Mouse (Mus musculus) heart, embryonic 11.5 days (tissue): ENCODE results near the gene Fgf16. TPM values are rescaled to one million over a fixed set of nuclear protein-coding genes. Genes with fewer than 3 reads are reported as not detected.

Source experiments
- ATAC-seq: fragments of 200-750 bp; cut with Nextera tagmentation; replicated peaks from 2 replicates; pipeline ENCODE4 v1.8.0; 2017; ENCODE audit warnings: moderate library complexity; ENCODE audit not compliant: insufficient number of reproducible peaks, low FRiP score, low TSS enrichment
- H3K27ac ChIP-seq: fragments of 300-500 bp; sonication (generic); 2 replicates; pipeline ENCODE4 v1.5.1; 2014; ENCODE audit warnings: mild to moderate bottlenecking, low read depth, low read length
- H3K27me3 ChIP-seq: fragments of 300-500 bp; sonication (generic); 2 replicates; pipeline ENCODE4 v1.6.1; 2014; ENCODE audit warnings: mild to moderate bottlenecking, low read length, mixed read lengths; ENCODE audit not compliant: control insufficient read depth, insufficient read depth
- H3K36me3 ChIP-seq: fragments of 300-500 bp; sonication (generic); 2 replicates; pipeline ENCODE4 v1.6.1; 2014; ENCODE audit warnings: mild to moderate bottlenecking, low read length, moderate library complexity, mixed read lengths; ENCODE audit not compliant: control insufficient read depth, insufficient read depth
- H3K4me1 ChIP-seq: fragments of 300-500 bp; sonication (generic); 2 replicates; pipeline ENCODE4 v1.6.1; 2014; ENCODE audit warnings: low read length; ENCODE audit not compliant: control insufficient read depth, insufficient read depth
- H3K4me2 ChIP-seq: fragments of 300-500 bp; sonication (generic); 2 replicates; pipeline ENCODE4 v1.6.1; 2014; ENCODE audit warnings: mild to moderate bottlenecking, moderate library complexity
- H3K4me3 ChIP-seq: fragments of 300-500 bp; sonication (generic); 2 replicates; pipeline ENCODE4 v1.5.1; 2014; ENCODE audit warnings: low read depth, low read length
- H3K9ac ChIP-seq: fragments of 300-500 bp; sonication (generic); 2 replicates; pipeline ENCODE4 v1.6.1; 2014; ENCODE audit warnings: mild to moderate bottlenecking, low read depth, low read length, moderate library complexity
- H3K9me3 ChIP-seq: fragments of 300-500 bp; sonication (generic); replicated peaks from 2 replicates; pipeline ENCODE4 v1.6.1; 2016; ENCODE audit warnings: low read length; ENCODE audit not compliant: control insufficient read depth
- WGBS: fragments of 180-500 bp; shearing (Covaris S2); extraction: QIAGEN DNeasy Blood & Tissue Kit; methylation state at CpG from one replicate; pipeline ENCODE4 v1.1.7; 2014; ENCODE audit not compliant: insufficient replicate concordance; 5-methylcytosine and 5-hydroxymethylcytosine counted together
- polyA plus RNA-seq: library from polyadenylated mRNA; unstranded; fragments of >200 nt; fragmentation: Nextera tagmentation; extraction: Ambion mirVana; gene quantifications from 2 replicates; pipeline ENCODE4 v1.2.1, GENCODE M21; 2014

The Fgf16 gene
- polyA plus RNA-seq = not detected in 2 replicates

DNA sequence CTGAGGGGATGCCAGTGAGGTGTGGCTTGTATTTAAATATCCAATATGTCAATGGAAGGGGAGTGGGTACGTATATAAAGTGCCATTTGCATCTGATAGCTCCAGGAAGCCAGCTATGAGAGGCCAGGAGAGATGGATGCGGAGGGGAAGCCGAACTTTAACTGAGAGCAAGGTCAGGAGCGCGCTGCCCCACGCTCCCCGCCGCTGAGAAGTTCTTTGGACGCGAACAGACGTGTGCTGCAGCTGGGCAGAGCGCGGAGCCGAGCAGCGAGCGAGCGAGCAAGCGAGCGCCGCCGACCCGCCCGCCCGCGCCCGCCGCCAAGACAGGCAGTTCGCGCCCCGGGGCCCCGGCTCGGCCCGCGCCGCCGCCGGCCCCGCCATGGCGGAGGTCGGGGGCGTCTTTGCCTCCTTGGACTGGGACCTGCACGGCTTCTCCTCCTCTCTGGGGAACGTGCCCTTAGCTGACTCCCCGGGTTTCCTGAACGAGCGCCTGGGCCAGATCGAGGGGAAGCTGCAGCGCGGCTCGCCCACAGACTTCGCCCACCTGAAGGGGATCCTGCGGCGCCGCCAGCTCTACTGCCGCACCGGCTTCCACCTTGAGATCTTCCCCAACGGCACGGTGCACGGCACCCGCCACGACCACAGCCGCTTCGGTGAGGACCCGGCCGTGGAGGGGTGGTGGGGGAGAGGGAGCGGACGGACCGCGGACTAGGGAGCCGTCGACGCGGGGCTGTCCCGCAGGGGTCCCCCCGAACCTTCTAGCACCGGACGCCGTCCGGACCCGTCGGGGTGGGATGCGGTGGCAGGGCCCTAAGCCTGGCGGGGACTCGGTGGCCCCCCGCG lies at the start of gene Fgf16:
TSS of gene Fgf16 (plus strand) at position 118 of the 843 bp plus-strand sequence.
- peak within 1 kb of the TSS; percentile 46 for H3K4me3 ChIP-seq
- 11% methylated on average over 75 of the region's 86 CpGs for WGBS
- H3K27me3 ChIP-seq = peaks cover 33% of the 10 kb centered on the region
- no peak within 1 kb of the TSS for H3K27ac ChIP-seq
- no peaks in the 10 kb centered on the region for H3K36me3 ChIP-seq
- ATAC-seq = no peak
- no peaks in the 10 kb centered on the region for H3K9me3 ChIP-seq
- H3K9ac ChIP-seq = no peak within 1 kb of the TSS
- H3K4me2 ChIP-seq = peak within 1 kb of the TSS; percentile 72
- peaks cover 3% of the 10 kb centered on the region; the same call in 1 of the 2 replicates for H3K4me1 ChIP-seq

DNA sequence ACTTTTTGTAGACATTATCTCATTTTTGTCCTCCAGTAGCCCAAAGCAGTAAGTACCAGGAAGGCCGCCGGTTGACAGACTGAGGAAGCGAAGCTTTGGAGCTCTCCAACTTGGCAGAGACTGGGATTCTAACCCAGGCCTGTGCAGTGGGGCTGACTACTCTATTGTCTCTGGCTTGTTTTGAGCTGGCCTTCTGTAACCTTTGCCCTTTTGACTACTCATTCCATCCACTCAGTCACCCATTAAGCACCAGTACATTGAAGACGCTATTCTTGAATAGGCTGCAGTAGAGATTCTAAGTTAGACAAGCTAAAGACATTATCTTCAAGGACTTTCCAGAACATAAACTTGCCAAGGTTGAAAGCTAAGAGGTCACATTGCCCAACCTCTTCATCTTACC lies 49.3 kb upstream of the Fgf16 start:
- Histone ChIP-seq H3K27me3 (no peaks in the 10 kb centered on the region; the same call in 1 of the 2 replicates), H3K9ac (no peak overlapping the region), H3K4me3 (no peak overlapping the region), H3K9me3 (no peaks in the 10 kb centered on the region), H3K4me1 (no peaks in the 10 kb centered on the region), H3K27ac (no peak overlapping the region), H3K4me2 (no peak overlapping the region), H3K36me3 (no peaks in the 10 kb centered on the region)
- no peak for ATAC-seq
- WGBS = 87% methylated on average over 4 of the region's 4 CpGs

DNA sequence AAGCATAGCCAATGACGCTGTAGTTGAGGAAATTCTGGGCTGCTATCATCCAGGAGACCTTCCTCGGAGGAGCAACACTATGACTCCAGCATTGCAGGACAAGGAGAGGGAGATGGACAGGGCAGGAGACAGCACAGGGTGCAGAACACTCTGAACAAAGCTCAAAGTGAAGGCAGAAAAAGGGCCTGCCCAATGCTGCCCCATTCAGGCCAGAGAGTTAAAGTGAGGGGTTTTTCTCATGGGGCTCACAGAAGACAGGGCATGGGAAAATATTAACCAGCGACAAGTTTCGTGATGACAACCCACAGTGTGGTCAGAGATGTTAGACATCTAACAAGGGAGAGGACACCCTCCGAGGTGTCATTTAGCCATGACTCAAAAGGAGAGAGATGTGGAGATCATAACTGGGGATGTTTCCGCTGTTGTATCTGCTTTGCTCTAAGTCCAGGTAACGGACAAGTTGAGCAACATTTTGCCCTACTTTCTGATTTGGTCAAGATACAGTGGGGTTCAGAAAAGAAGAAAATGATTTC lies 48.2 kb upstream of the Fgf16 start:
- 80% methylated on average over 7 of the region's 7 CpGs for WGBS
- no peaks in the 10 kb centered on the region for H3K4me1 ChIP-seq
- no peaks in the 10 kb centered on the region; the same call in 1 of the 2 replicates for H3K27me3 ChIP-seq
- H3K4me2 ChIP-seq = no peak overlapping the region
- no peak overlapping the region for H3K27ac ChIP-seq
- H3K9ac ChIP-seq = no peak overlapping the region
- no peak for ATAC-seq
- H3K36me3 ChIP-seq = no peaks in the 10 kb centered on the region
- no peaks in the 10 kb centered on the region for H3K9me3 ChIP-seq
- no peak overlapping the region for H3K4me3 ChIP-seq

DNA sequence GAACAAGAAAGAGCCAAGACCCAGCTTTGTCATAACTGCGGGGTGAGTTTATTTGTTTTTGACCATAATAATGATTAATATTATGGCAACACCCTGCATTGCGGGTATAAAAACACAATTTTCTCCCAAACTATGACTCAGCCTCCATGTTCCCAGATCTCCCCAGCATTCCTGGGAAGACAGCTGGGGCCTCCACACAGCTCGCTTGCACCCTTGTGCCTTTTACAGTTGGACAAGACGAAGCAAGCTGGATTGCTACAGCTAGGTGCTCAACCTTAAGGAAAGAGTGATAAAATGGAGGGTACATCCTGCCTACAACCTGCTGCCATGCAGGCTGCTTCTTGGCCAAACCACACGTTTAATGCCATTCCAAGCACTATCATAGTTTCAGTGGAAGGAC lies 45.7 kb upstream of the Fgf16 start:
- Histone ChIP-seq H3K36me3 (no peaks in the 10 kb centered on the region), H3K4me3 (no peak overlapping the region), H3K9ac (no peak overlapping the region), H3K27me3 (no peaks in the 10 kb centered on the region; the same call in 1 of the 2 replicates), H3K27ac (no peak overlapping the region), H3K9me3 (no peaks in the 10 kb centered on the region), H3K4me2 (no peak overlapping the region), H3K4me1 (no peaks in the 10 kb centered on the region)
- no peak for ATAC-seq
- 73% methylated on average over 5 of the region's 5 CpGs for WGBS

DNA sequence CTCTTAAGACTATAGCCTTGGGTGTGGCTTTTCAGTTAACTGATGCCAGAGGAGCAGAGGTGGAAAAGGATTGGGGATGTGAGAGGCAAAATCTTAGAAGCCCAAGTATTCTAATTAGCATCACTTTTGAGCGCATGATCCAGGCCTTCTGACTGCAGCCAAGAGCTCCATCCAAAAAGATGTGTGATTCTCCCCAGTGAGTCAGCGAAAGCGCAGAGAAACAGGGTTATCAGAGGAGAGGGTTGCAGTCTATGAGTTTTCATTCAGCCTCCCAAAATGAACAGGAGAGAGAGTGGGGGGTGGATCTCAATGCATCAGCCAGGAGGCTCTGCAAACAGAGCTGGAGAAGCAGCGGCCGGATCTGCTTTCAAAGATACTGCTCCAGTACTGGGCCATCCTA lies 45.1 kb upstream of the Fgf16 start:
- no peak overlapping the region for H3K27ac ChIP-seq
- ATAC-seq = no peak
- H3K27me3 ChIP-seq = no peaks in the 10 kb centered on the region; the same call in 1 of the 2 replicates
- H3K4me1 ChIP-seq = no peaks in the 10 kb centered on the region
- no peak overlapping the region for H3K4me3 ChIP-seq
- H3K9me3 ChIP-seq = no peaks in the 10 kb centered on the region
- 73% methylated on average over 5 of the region's 5 CpGs for WGBS
- H3K36me3 ChIP-seq = no peaks in the 10 kb centered on the region
- H3K9ac ChIP-seq = no peak overlapping the region
- H3K4me2 ChIP-seq = no peak overlapping the region

DNA sequence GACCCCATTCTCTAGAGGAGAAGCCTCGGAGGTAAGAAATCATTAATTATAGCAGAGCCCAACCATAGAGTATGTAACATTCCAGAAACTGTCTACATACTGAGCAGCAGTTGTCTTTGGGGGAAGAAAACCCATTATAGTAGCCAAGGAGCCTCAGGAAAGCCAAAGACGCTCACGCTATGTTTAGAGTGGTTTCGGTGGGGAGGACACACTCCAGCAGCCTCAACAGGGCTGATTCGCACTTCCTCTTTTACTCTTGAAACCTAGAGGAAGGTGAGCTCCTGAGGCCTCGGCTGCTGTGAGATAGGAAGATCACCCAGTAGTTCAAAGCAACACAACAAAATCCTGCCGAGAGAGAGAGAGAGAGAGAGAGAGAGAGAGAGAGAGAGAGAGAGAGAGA lies 39.9 kb upstream of the Fgf16 start:
- no peak for ATAC-seq
- 54% methylated on average over 7 of the region's 7 CpGs for WGBS

DNA sequence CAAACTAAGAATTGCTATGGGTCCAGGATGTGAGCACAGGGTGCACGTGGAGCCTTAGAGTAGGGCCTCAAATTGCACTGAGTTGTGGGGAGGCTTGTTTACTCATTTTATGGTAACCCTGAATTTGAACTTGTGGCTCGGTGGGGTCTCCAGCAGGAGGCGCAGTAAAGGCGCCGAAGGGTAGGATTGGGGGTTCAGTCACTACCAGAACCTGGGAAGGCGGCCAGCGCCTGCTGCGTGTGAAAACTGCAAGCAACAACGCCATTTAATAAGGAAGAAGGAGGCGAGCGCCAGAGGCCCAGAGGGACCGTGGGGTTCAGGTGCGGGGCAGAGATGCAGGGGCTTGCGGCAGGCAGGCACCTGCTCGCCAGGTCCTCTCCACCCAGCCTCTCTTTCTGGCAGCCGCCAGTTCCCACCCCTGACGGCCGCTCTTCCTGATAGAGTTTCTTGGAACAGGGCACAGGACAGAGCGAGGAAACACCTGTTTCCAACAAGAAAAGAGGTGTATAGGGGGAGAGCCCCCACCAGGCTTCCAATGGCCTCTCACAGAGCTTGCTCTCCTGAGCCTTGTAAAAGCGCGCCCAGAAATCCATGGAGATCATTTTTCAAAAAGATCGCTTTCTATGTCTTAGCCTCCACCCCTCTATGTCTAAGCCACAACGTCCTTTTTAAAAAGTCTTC lies 1.1 kb upstream of the Fgf16 start:
- H3K4me3 ChIP-seq = peak overlapping the region; percentile 46
- H3K36me3 ChIP-seq = no peaks in the 10 kb centered on the region
- H3K9ac ChIP-seq = no peak overlapping the region
- peak overlapping the region; percentile 72 for H3K4me2 ChIP-seq
- H3K9me3 ChIP-seq = no peaks in the 10 kb centered on the region
- peaks cover 33% of the 10 kb centered on the region for H3K27me3 ChIP-seq
- H3K27ac ChIP-seq = no peak overlapping the region
- 11% methylated on average over 23 of the region's 23 CpGs for WGBS
- peaks cover 3% of the 10 kb centered on the region; the same call in 1 of the 2 replicates for H3K4me1 ChIP-seq
- ATAC-seq = no peak

More for the DNA sequence above, 39.9 kb upstream of the Fgf16 start:
- no peaks in the 10 kb centered on the region for H3K36me3 ChIP-seq
- H3K9ac ChIP-seq = no peak overlapping the region
- no peaks in the 10 kb centered on the region for H3K4me1 ChIP-seq
- no peaks in the 10 kb centered on the region for H3K9me3 ChIP-seq
- H3K4me2 ChIP-seq = no peak overlapping the region
- H3K4me3 ChIP-seq = no peak overlapping the region
- no peaks in the 10 kb centered on the region for H3K27me3 ChIP-seq
- no peak overlapping the region for H3K27ac ChIP-seq

DNA sequence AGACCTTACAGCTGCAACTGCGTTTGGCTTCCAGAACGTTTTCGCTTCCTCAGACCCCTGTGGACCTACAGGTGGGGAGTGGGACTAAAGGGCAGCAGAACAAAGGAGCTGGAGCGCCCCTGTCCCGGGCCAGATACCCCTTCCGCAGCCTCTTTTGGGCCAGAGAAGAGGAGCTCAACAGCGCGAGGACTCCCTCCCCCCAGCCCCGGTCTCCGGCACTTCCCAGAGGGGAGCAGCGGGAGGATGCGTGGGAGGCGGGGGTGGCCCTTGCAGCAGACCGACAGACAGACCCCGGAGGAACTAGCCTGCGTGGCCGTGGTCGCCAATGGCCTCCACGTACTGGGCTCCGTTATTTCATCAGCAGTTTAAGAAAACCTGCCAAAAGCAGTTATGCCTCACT lies 467 bp upstream of the Fgf16 start:
- Histone ChIP-seq H3K4me3 (peak overlapping the region; percentile 46), H3K27ac (no peak overlapping the region), H3K4me1 (peaks cover 3% of the 10 kb centered on the region; the same call in 1 of the 2 replicates), H3K27me3 (peaks cover 33% of the 10 kb centered on the region), H3K36me3 (no peaks in the 10 kb centered on the region), H3K9ac (no peak overlapping the region), H3K9me3 (no peaks in the 10 kb centered on the region), H3K4me2 (peak overlapping the region; percentile 72)
- WGBS = 10% methylated on average over 20 of the region's 20 CpGs
- no peak; the same call in 1 of the 2 replicates for ATAC-seq
